Mouse (Mus musculus): Measurements from ENCODE around the gene Pkn1. TPM values are rescaled to one million over a fixed set of nuclear protein-coding genes. Genes with fewer than 3 reads are reported as not detected.

Gene Pkn1
- polyA plus RNA-seq, 1 experiment from 2014 or later: 20.6 TPM

- DNase-seq (ENCODE audit: low spot score) (no peak), ATAC-seq (replicated peaks; ENCODE audit: insufficient number of reproducible peaks, low FRiP score, low TSS enrichment, low read depth) (no peak)
- Histone ChIP-seq H3K9me3 (replicated peaks; ENCODE audit: control insufficient read depth, low read length) (no peaks in the 10 kb centered on the region), H3K4me2 (ENCODE audit: low read depth, low read length) (no peak overlapping the region), H3K4me1 (ENCODE audit: control insufficient read depth, insufficient read depth, low read length) (peaks cover 14% of the 10 kb centered on the region), H3K27ac (replicated peaks; ENCODE audit: low read depth, low read length) (no peak overlapping the region), H3K27me3 (ENCODE audit: control insufficient read depth, insufficient read depth, low read length) (peaks cover 6% of the 10 kb centered on the region), H3K4me3 (ENCODE audit: low read depth, low read length) (no peak overlapping the region), H3K36me3 (replicated peaks; ENCODE audit: control insufficient read depth, insufficient read depth, low read depth, low read length) (no peaks in the 10 kb centered on the region; the same call in none of the 2 replicates), H3K9ac (replicated peaks; ENCODE audit: low read length) (no peak overlapping the region)
- WGBS: 71% methylated on average over 16 of the region's 16 CpGs
Observed at GRCm38 (mm10) chr8:83669013-83669412, 30.0 kb downstream of the Pkn1 start.

DNA sequence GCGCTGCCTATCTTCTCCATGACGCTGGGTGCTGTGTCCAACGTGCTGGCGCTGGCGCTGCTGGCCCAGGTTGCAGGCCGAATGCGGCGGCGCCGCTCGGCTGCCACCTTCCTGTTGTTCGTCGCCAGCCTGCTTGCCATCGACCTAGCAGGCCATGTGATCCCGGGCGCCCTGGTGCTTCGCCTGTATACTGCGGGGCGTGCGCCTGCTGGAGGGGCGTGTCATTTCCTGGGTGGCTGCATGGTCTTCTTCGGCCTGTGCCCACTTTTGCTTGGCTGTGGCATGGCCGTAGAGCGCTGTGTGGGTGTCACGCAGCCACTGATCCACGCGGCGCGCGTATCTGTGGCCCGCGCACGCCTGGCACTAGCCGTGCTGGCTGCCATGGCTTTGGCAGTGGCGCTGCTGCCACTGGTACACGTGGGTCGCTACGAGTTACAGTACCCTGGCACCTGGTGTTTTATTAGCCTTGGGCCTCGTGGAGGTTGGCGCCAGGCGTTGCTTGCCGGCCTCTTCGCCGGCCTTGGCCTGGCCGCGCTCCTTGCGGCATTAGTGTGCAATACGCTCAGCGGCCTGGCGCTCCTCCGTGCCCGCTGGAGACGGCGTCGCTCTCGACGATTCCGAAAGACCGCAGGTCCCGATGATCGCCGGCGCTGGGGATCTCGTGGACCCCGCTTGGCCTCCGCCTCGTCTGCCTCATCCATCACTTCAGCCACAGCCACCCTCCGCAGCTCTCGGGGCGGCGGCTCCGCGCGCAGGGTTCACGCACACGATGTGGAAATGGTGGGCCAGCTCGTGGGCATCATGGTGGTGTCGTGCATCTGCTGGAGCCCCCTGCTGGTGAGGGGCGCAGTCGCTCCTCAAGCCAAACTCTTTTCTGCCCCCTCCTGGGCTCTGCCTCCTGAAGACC is 30.7 kb downstream of the Pkn1 start:
- Histone ChIP-seq H3K36me3 (replicated peaks; ENCODE audit: control insufficient read depth, insufficient read depth, low read depth, low read length) (no peaks in the 10 kb centered on the region; the same call in none of the 2 replicates), H3K27ac (replicated peaks; ENCODE audit: low read depth, low read length) (no peak overlapping the region)
- DNase-seq (ENCODE audit: low spot score): peak; percentile 87

DNA sequence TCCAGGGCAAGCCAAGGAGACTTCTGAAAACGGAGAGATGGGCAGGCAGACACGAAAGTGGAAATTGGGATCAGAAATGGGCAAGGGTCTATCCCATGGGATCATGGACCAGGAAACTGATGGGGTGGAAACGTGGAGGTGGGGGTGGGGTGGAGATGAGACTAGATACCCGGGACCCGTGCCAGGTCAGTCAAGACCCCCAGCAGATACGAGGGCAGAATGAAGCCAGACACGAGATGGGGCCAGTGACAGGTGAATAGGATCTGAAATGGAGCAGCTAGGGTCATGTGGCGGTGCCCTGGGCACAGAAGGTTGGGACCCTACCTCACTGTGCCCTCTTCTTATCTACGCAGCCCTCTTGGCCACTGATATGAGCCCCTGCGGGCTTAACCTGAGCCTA is 31.5 kb downstream of the Pkn1 start:
- Histone ChIP-seq H3K27me3 (ENCODE audit: control insufficient read depth, insufficient read depth, low read length) (peaks cover 6% of the 10 kb centered on the region), H3K4me3 (ENCODE audit: low read depth, low read length) (no peak overlapping the region), H3K9ac (replicated peaks; ENCODE audit: low read length) (no peak overlapping the region), H3K4me2 (ENCODE audit: low read depth, low read length) (no peak overlapping the region), H3K9me3 (replicated peaks; ENCODE audit: control insufficient read depth, low read length) (no peaks in the 10 kb centered on the region), H3K27ac (replicated peaks; ENCODE audit: low read depth, low read length) (no peak overlapping the region), H3K4me1 (ENCODE audit: control insufficient read depth, insufficient read depth, low read length) (peaks cover 16% of the 10 kb centered on the region), H3K36me3 (replicated peaks; ENCODE audit: control insufficient read depth, insufficient read depth, low read depth, low read length) (no peaks in the 10 kb centered on the region; the same call in none of the 2 replicates)
- no peak for DNase-seq (ENCODE audit: low spot score)
- 85% methylated on average over 10 of the region's 10 CpGs for WGBS
- ATAC-seq (replicated peaks; ENCODE audit: insufficient number of reproducible peaks, low FRiP score, low TSS enrichment, low read depth): no peak

More for the DNA sequence above, 30.7 kb downstream of the Pkn1 start:
- Histone ChIP-seq H3K27me3 (ENCODE audit: control insufficient read depth, insufficient read depth, low read length) (peaks cover 6% of the 10 kb centered on the region), H3K9me3 (replicated peaks; ENCODE audit: control insufficient read depth, low read length) (no peaks in the 10 kb centered on the region), H3K4me3 (ENCODE audit: low read depth, low read length) (peak overlapping the region; percentile 32), H3K4me2 (ENCODE audit: low read depth, low read length) (peak overlapping the region; percentile 64), H3K4me1 (ENCODE audit: control insufficient read depth, insufficient read depth, low read length) (peaks cover 14% of the 10 kb centered on the region), H3K9ac (replicated peaks; ENCODE audit: low read length) (peak overlapping the region; percentile 51)
- WGBS: 19% methylated on average over 80 of the region's 80 CpGs
- 0 out of 2 replicates have a peak, but pooled peaks have one; percentile 5 for ATAC-seq (replicated peaks; ENCODE audit: insufficient number of reproducible peaks, low FRiP score, low TSS enrichment, low read depth)

DNA sequence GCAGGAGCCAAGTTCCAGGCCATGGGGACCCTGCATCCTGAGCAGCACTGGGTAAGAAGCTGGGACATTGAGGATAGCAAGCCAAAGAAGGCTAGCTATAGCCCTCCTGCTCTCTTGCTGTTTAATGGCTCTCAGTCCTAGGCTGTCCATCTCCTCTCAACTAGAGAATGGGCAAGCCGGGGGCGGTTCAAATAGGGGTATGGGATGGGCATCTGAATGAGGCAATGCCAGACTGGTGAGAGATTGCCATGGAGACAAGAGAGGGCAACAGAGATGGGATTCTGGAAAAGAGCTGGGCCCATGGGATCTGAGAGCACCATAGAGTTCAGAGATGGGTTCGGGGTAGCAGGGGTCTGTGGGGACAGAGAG is 32.1 kb downstream of the Pkn1 start:
- Histone ChIP-seq H3K4me1 (ENCODE audit: control insufficient read depth, insufficient read depth, low read length) (peaks cover 20% of the 10 kb centered on the region), H3K9ac (replicated peaks; ENCODE audit: low read length) (no peak overlapping the region), H3K9me3 (replicated peaks; ENCODE audit: control insufficient read depth, low read length) (no peaks in the 10 kb centered on the region), H3K27ac (replicated peaks; ENCODE audit: low read depth, low read length) (no peak overlapping the region), H3K27me3 (ENCODE audit: control insufficient read depth, insufficient read depth, low read length) (peaks cover 6% of the 10 kb centered on the region), H3K4me2 (ENCODE audit: low read depth, low read length) (no peak overlapping the region), H3K4me3 (ENCODE audit: low read depth, low read length) (no peak overlapping the region), H3K36me3 (replicated peaks; ENCODE audit: control insufficient read depth, insufficient read depth, low read depth, low read length) (no peaks in the 10 kb centered on the region; the same call in none of the 2 replicates)
- DNase-seq (ENCODE audit: low spot score) (no peak), ATAC-seq (replicated peaks; ENCODE audit: insufficient number of reproducible peaks, low FRiP score, low TSS enrichment, low read depth) (no peak)
- WGBS: 91% methylated on average over 3 of the region's 3 CpGs

DNA sequence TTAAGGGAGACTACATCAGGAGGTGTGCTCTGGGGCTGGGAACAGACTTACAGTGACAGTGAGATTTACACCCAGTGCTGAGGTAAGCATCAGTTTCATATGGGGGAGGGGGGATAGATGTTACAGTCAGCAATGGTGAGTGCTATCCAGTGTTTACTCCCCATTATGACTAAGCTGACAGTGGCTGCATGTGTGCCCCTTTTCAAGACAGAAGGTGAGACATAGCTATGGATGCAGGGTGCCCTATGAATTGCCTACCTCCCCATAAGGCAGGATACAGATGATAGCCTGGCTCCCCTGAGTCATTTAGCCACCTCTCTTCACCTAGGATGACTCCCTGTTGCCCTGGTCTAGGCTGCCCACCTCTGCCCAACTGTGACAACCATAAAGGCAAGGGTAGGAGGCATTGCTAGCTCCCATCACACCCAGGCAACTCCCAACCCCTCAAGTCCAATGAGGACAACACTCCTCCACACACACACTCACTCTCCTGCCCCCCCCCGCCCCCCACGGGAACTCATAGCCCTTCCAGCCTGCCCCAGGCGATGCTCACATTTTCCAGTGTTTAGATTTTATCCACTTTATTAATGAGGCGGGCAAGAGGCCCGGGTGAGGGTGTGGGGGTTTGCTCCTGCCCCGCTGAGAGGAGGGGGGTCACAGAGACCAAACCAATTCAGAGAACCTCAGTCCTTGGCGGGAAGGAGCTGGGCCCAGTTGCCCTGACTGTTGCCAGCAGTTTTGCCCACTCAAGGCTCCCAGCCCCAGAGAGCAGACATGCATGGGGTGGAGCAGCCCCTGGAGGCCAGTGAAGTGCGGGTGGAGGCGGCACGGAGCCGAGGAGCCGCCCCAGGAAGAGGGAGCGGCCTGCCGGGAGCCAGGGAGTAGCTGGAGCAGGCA is 32.8 kb downstream of the Pkn1 start, which contains the start of gene Ptger1:
Ptger1 (plus strand) TSS at position 710 of the 897 bp plus-strand sequence.
- Histone ChIP-seq H3K27ac (replicated peaks; ENCODE audit: low read depth, low read length) (peak within 1 kb of the TSS; percentile 52; the same call in 1 of the 2 replicates), H3K4me1 (ENCODE audit: control insufficient read depth, insufficient read depth, low read length) (peaks cover 25% of the 10 kb centered on the region), H3K9ac (replicated peaks; ENCODE audit: low read length) (no peak within 1 kb of the TSS), H3K4me3 (ENCODE audit: low read depth, low read length) (no peak within 1 kb of the TSS), H3K9me3 (replicated peaks; ENCODE audit: control insufficient read depth, low read length) (no peaks in the 10 kb centered on the region), H3K27me3 (ENCODE audit: control insufficient read depth, insufficient read depth, low read length) (peaks cover 6% of the 10 kb centered on the region), H3K36me3 (replicated peaks; ENCODE audit: control insufficient read depth, insufficient read depth, low read depth, low read length) (no peaks in the 10 kb centered on the region; the same call in none of the 2 replicates), H3K4me2 (ENCODE audit: low read depth, low read length) (no peak within 1 kb of the TSS)
- DNase-seq (ENCODE audit: low spot score) (no peak), ATAC-seq (replicated peaks; ENCODE audit: insufficient number of reproducible peaks, low FRiP score, low TSS enrichment, low read depth) (no peak)
- WGBS: 37% methylated on average over 14 of the region's 14 CpGs

DNA sequence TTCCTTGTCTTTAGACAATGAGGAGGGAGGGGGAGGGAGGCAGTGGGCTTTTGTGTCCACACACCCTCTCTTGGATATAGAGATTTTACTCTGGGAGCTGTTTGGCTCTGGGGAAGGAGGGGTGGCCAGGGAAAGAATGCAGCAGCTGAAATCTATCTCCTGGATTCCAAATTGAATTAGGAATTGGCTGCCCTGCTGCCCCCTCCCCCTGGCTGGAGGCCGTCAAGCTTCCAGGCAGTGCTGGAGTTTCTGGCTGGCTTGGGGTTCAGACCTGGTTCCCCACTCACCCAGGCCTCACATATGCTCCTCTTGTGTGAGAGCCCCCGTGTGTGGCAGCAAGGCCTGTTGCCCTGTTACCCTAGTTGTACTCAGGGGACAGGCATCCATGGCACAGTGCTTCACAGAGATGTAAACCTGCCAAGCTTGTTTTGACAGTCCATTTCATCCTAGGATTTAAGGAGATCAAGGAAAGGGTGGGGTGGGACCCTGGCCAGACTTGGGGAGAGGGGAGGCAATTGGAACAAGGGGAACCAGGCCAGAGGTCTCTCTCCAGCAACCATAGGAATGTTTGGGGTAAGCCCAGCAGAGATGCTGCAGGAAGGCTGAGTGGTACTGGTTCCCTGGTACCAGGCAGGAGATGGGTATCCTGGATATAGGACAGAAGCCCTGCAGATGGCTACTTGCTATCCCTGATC is 33.9 kb downstream of the Pkn1 start:
- ATAC-seq (replicated peaks; ENCODE audit: insufficient number of reproducible peaks, low FRiP score, low TSS enrichment, low read depth) (no peak), DNase-seq (ENCODE audit: low spot score) (peak; percentile 58)
- peaks cover 6% of the 10 kb centered on the region for H3K27me3 ChIP-seq (ENCODE audit: control insufficient read depth, insufficient read depth, low read length)
- H3K9me3 ChIP-seq (replicated peaks; ENCODE audit: control insufficient read depth, low read length): no peaks in the 10 kb centered on the region
- peak overlapping the region; percentile 52; the same call in 1 of the 2 replicates for H3K27ac ChIP-seq (replicated peaks; ENCODE audit: low read depth, low read length)
- no peaks in the 10 kb centered on the region; the same call in 1 of the 2 replicates for H3K36me3 ChIP-seq (replicated peaks; ENCODE audit: control insufficient read depth, insufficient read depth, low read depth, low read length)
- peaks cover 30% of the 10 kb centered on the region for H3K4me1 ChIP-seq (ENCODE audit: control insufficient read depth, insufficient read depth, low read length)
- WGBS: 41% methylated on average over 2 of the region's 2 CpGs
- no peak overlapping the region for H3K4me3 ChIP-seq (ENCODE audit: low read depth, low read length)
- H3K9ac ChIP-seq (replicated peaks; ENCODE audit: low read length): no peak overlapping the region; the same call in 1 of the 2 replicates
- H3K4me2 ChIP-seq (ENCODE audit: low read depth, low read length): no peak overlapping the region

GRCm38 (mm10) chr8:83664096-83664495 is 34.9 kb downstream of the Pkn1 start:
- Histone ChIP-seq H3K9ac (replicated peaks; ENCODE audit: low read length) (no peak overlapping the region), H3K9me3 (replicated peaks; ENCODE audit: control insufficient read depth, low read length) (no peaks in the 10 kb centered on the region), H3K4me2 (ENCODE audit: low read depth, low read length) (no peak overlapping the region), H3K36me3 (replicated peaks; ENCODE audit: control insufficient read depth, insufficient read depth, low read depth, low read length) (no peaks in the 10 kb centered on the region; the same call in 1 of the 2 replicates), H3K4me3 (ENCODE audit: low read depth, low read length) (no peak overlapping the region), H3K27me3 (ENCODE audit: control insufficient read depth, insufficient read depth, low read length) (peaks cover 6% of the 10 kb centered on the region), H3K4me1 (ENCODE audit: control insufficient read depth, insufficient read depth, low read length) (peaks cover 30% of the 10 kb centered on the region), H3K27ac (replicated peaks; ENCODE audit: low read depth, low read length) (no peak overlapping the region; the same call in 1 of the 2 replicates)
- ATAC-seq (replicated peaks; ENCODE audit: insufficient number of reproducible peaks, low FRiP score, low TSS enrichment, low read depth) (no peak), DNase-seq (ENCODE audit: low spot score) (no peak)
- WGBS: 88% methylated on average over 13 of the region's 13 CpGs
